Mouse (Mus musculus) intestine, embryonic 14.5 days (tissue): Measurements from ENCODE around the gene Dlg4. TPM values are rescaled to one million over a fixed set of nuclear protein-coding genes. Genes with fewer than 3 reads are reported as not detected.
A peak's percentile ranks its signal among the peaks of the same experiment; 100 is the strongest.

Source experiments
- ATAC-seq: fragments of 200-750 bp; cut with Nextera tagmentation; replicated peaks from 2 replicates; pipeline ENCODE4 v1.8.0; 2017; ENCODE audit warnings: low read depth, moderate number of reproducible peaks, moderate TSS enrichment, moderate library complexity; ENCODE audit not compliant: low FRiP score, low TSS enrichment
- DNase-seq: peaks from one replicate; pipeline ENCODE4 v3.0.0-alpha.2; 2018; ENCODE audit warnings: low spot score
- H3K27ac ChIP-seq: fragments of 300-500 bp; sonication (generic); 2 replicates; pipeline ENCODE4 v1.5.1; 2014; ENCODE audit warnings: low read depth, mild to moderate bottlenecking, control low read depth
- H3K27me3 ChIP-seq: fragments of 300-500 bp; sonication (generic); replicated peaks from 2 replicates; pipeline ENCODE4 v1.6.1; 2014; ENCODE audit warnings: low read length, control low read depth; ENCODE audit not compliant: control insufficient read depth, insufficient read depth
- H3K36me3 ChIP-seq: fragments of 300-500 bp; sonication (generic); 2 replicates; pipeline ENCODE4 v1.6.1; 2014; ENCODE audit warnings: low read length, control low read depth; ENCODE audit not compliant: control insufficient read depth, insufficient read depth
- H3K4me1 ChIP-seq: fragments of 300-500 bp; sonication (generic); replicated peaks from 2 replicates; pipeline ENCODE4 v1.6.1; 2014; ENCODE audit warnings: low read length, control low read depth, mixed read lengths; ENCODE audit not compliant: control insufficient read depth, insufficient read depth
- H3K4me2 ChIP-seq: fragments of 300-500 bp; sonication (generic); 2 replicates; pipeline ENCODE4 v1.6.1; 2014; ENCODE audit warnings: low read length
- H3K4me3 ChIP-seq: fragments of 300-500 bp; sonication (generic); 2 replicates; pipeline ENCODE4 v1.5.1; 2014; ENCODE audit warnings: low read depth, low read length, control low read depth, mixed read lengths
- H3K9ac ChIP-seq: fragments of 300-500 bp; sonication (generic); 2 replicates; pipeline ENCODE4 v1.6.1; 2014; ENCODE audit warnings: mild to moderate bottlenecking, low read length
- H3K9me3 ChIP-seq: fragments of 300-500 bp; sonication (generic); 2 replicates; pipeline ENCODE4 v1.6.1; 2016; ENCODE audit warnings: low read length, control low read depth; ENCODE audit not compliant: control insufficient read depth
- WGBS: fragments of 180-500 bp; shearing (Covaris S2); extraction: QIAGEN DNeasy Blood & Tissue Kit; methylation state at CpG from one replicate; pipeline ENCODE4 v1.1.7; 2014; 5-methylcytosine and 5-hydroxymethylcytosine counted together
- polyA plus RNA-seq: library from polyadenylated mRNA; unstranded; fragments of >200 nt; fragmentation: Nextera tagmentation; extraction: Ambion mirVana; gene quantifications from 2 replicates; pipeline ENCODE4 v1.2.1, GENCODE M21; 2014

Gene Dlg4
- polyA plus RNA-seq, 1 experiment from 2014 or later, result 7.7 TPM

- H3K4me3 ChIP-seq, result no peak overlapping the region
- no peak overlapping the region for H3K27ac ChIP-seq
- H3K4me2 ChIP-seq, result no peak overlapping the region
- H3K27me3 ChIP-seq, result no peaks in the 10 kb centered on the region
- peaks cover 54% of the 10 kb centered on the region for H3K36me3 ChIP-seq
- 0 out of 2 replicates have a peak, but pooled peaks cover 3% of the 10 kb centered on the region for H3K4me1 ChIP-seq
- H3K9ac ChIP-seq, result no peak overlapping the region
- DNase-seq (no peak), ATAC-seq (no peak)
- H3K9me3 ChIP-seq, result no peaks in the 10 kb centered on the region
- 87% methylated on average over 23 of the region's 23 CpGs for WGBS
Measured at GRCm38 (mm10) chr11:70042309-70043085, 25.8 kb downstream of the Dlg4 start.

- Histone ChIP-seq H3K27ac (no peak overlapping the region), H3K4me3 (no peak overlapping the region), H3K9ac (no peak overlapping the region), H3K27me3 (no peaks in the 10 kb centered on the region), H3K9me3 (no peaks in the 10 kb centered on the region), H3K4me1 (0 out of 2 replicates have a peak, but pooled peaks cover 3% of the 10 kb centered on the region), H3K36me3 (peaks cover 51% of the 10 kb centered on the region), H3K4me2 (no peak overlapping the region)
- no peak for DNase-seq
- 80% methylated on average over 7 of the region's 7 CpGs for WGBS
- ATAC-seq, result no peak
Measured at GRCm38 (mm10) chr11:70043665-70044064, 26.9 kb downstream of the Dlg4 start.

- no peak overlapping the region for H3K4me3 ChIP-seq
- no peak overlapping the region for H3K4me2 ChIP-seq
- ATAC-seq (no peak), DNase-seq (no peak)
- 0 out of 2 replicates have a peak, but pooled peaks cover 3% of the 10 kb centered on the region for H3K4me1 ChIP-seq
- H3K27ac ChIP-seq, result no peak overlapping the region
- H3K9me3 ChIP-seq, result no peaks in the 10 kb centered on the region
- H3K36me3 ChIP-seq, result peaks cover 38% of the 10 kb centered on the region
- WGBS, result 27% methylated on average over 9 of the region's 9 CpGs
- no peaks in the 10 kb centered on the region for H3K27me3 ChIP-seq
- no peak overlapping the region for H3K9ac ChIP-seq
Measured at GRCm38 (mm10) chr11:70045435-70045834, 28.7 kb downstream of the Dlg4 start.

- no peak for ATAC-seq
- 67% methylated on average over 6 of the region's 6 CpGs for WGBS
- Histone ChIP-seq H3K4me3 (no peak overlapping the region), H3K9ac (no peak overlapping the region), H3K4me2 (no peak overlapping the region), H3K9me3 (no peaks in the 10 kb centered on the region), H3K4me1 (0 out of 2 replicates have a peak, but pooled peaks cover 8% of the 10 kb centered on the region), H3K27me3 (no peaks in the 10 kb centered on the region), H3K27ac (no peak overlapping the region), H3K36me3 (0 out of 2 replicates have a peak, but pooled peaks cover 3% of the 10 kb centered on the region)
- DNase-seq, result no peak
Measured at GRCm38 (mm10) chr11:70049366-70049765, 32.6 kb downstream of the Dlg4 start.

- no peak for ATAC-seq
Measured at GRCm38 (mm10) chr11:70049816-70050215, 33.1 kb downstream of the Dlg4 start.

GRCm38 (mm10) chr11:70053156-70053555, 36.4 kb downstream of the Dlg4 start:
- Histone ChIP-seq H3K9ac (no peak overlapping the region), H3K9me3 (no peaks in the 10 kb centered on the region), H3K4me3 (no peak overlapping the region), H3K4me1 (0 out of 2 replicates have a peak, but pooled peaks cover 8% of the 10 kb centered on the region), H3K4me2 (no peak overlapping the region), H3K36me3 (no peaks in the 10 kb centered on the region), H3K27me3 (0 out of 2 replicates have a peak, but pooled peaks cover 2% of the 10 kb centered on the region), H3K27ac (no peak overlapping the region)
- no peak for DNase-seq
- 50% methylated on average over 7 of the region's 7 CpGs for WGBS
- no peak for ATAC-seq

More at GRCm38 (mm10) chr11:70049816-70050215, 33.1 kb downstream of the Dlg4 start:
- 61% methylated on average over 10 of the region's 10 CpGs for WGBS
- Histone ChIP-seq H3K9me3 (no peaks in the 10 kb centered on the region), H3K4me2 (no peak overlapping the region), H3K4me1 (0 out of 2 replicates have a peak, but pooled peaks cover 8% of the 10 kb centered on the region), H3K27ac (no peak overlapping the region), H3K27me3 (no peaks in the 10 kb centered on the region), H3K9ac (no peak overlapping the region), H3K4me3 (no peak overlapping the region), H3K36me3 (no peaks in the 10 kb centered on the region)
- no peak for DNase-seq

GRCm38 (mm10) chr11:70053898-70054570, 37.3 kb downstream of the Dlg4 start, which contains the start of gene Asgr1:
Gene Asgr1, plus strand, starts transcription at chr11:70054085.
- 88% methylated on average over 10 of the region's 10 CpGs for WGBS
- Histone ChIP-seq H3K9me3 (no peaks in the 10 kb centered on the region), H3K4me2 (no peak within 1 kb of the TSS), H3K36me3 (no peaks in the 10 kb centered on the region), H3K4me1 (0 out of 2 replicates have a peak, but pooled peaks cover 8% of the 10 kb centered on the region), H3K27ac (no peak within 1 kb of the TSS), H3K4me3 (no peak within 1 kb of the TSS), H3K9ac (no peak within 1 kb of the TSS), H3K27me3 (0 out of 2 replicates have a peak, but pooled peaks cover 2% of the 10 kb centered on the region)
- DNase-seq (no peak), ATAC-seq (no peak)

GRCm38 (mm10) chr11:70055618-70056214, 39.0 kb downstream of the Dlg4 start:
- Histone ChIP-seq H3K27ac (no peak overlapping the region), H3K4me2 (peak overlapping the region; percentile 33; the same call in 1 of the 2 replicates), H3K4me1 (peaks cover 8% of the 10 kb centered on the region; the same call in 1 of the 2 replicates), H3K27me3 (0 out of 2 replicates have a peak, but pooled peaks cover 2% of the 10 kb centered on the region), H3K4me3 (no peak overlapping the region), H3K36me3 (no peaks in the 10 kb centered on the region), H3K9me3 (no peaks in the 10 kb centered on the region), H3K9ac (no peak overlapping the region)
- WGBS, result 24% methylated on average over 18 of the region's 18 CpGs
- peak; percentile 91 for DNase-seq
- ATAC-seq, result 0 out of 2 replicates have a peak, but pooled peaks have one; percentile 8
